Mouse (Mus musculus) lung, postnatal 36 days (tissue): Measurements from ENCODE around the gene Slamf9.

ENCODE experiments used
- DNase-seq: peaks from one replicate; pipeline ENCODE4 v3.0.0; 2022; ENCODE audit warnings: mixed read lengths

Gene Slamf9

DNA sequence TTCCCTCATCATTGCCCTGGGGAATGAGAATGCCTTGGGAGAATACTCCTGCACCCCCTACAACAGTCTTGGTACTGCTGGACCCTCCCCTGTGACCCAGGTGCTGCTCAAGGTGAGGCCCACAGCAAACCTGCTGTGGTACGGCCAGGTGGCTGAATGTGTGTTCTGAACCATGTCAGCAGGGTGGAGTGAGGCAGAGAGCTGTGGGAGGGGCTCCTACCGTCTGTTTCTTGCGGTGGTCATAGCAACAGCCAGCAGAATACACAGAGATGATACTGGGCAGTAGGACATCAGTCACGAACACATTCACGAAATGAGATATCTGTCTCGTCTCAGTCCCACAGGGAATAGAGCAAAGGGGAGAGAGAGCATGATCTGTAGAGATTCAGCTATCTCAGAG, 18.4 kb downstream of the Slamf9 start:
- no peak for DNase-seq

DNA sequence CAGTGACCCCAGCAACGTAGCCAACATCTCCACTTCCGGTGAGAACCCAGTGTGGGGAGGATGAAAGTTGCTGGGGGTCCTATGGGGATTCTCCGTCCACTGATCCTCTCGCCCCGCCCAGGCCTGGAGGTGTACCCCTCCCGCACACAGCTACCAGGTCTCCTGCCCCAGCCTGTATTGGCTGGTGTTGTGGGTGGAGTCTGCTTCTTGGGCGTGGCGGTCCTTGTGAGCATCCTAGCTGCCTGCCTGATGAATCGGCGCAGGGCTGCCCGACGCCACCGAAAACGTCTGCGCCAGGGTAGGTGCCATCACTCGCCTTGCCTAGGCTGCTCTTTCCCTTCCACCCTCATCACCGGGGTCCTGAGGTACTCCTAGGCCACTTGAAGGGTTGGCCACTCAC, 20.9 kb downstream of the Slamf9 start:
- DNase-seq, result no peak

DNA sequence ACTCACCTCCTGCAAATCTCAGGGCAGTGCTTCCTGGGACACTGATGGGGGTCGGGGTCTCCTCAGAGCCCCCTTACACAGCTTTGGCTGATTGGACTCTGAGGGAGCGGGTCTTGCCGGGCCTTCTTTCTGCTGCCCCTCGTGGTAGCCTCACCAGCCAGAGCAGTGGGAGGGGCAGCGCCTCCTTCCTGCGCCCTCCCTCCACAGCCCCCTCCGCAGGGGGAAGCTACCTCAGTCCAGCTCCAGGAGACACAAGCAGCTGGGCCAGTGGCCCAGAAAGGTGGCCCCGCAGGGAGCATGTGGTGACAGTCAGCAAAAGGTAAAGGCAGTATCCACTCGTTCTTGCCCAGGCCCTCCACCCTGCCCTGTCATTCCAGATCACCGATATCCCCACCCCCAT, 22.3 kb downstream of the Slamf9 start:
- DNase-seq, result no peak

DNA sequence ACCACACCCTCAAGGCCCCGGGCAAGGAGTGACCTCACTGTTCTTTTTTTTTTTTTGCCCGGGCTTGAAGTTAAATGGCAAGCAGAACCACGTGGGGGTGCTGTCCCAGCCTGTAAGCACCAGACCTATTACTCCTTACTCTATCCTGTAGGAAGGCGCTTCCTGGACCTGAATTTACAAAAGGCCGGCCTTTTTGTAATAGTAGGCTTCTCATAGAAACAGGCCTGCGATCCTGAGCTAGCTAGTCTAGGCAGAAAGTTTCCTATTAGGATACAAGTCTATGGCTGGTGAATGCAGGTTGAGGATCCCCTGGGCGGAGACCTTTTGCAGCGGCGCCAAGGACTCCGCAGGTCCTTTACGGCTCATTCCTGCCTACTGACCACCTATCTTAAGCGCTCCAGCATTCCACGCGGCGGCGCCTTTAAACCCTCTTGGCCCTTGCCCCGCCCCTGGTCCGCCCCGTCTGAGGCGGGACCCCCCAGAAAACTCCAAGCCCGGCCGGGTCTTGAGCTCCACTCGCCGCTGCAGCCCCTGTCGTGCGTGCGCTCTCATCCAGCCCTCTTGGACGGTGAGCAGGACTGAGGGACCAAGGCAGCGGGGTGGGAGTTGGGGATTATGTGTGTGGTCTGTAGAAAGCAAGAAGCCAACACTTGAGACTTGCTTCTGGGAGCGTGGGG, 24.7 kb downstream of the Slamf9 start, which contains the start of gene Tagln2:
Gene Tagln2 (plus strand): TSS at position 283 of the 677 bp plus-strand sequence.
- peak; percentile 96 for DNase-seq

DNA sequence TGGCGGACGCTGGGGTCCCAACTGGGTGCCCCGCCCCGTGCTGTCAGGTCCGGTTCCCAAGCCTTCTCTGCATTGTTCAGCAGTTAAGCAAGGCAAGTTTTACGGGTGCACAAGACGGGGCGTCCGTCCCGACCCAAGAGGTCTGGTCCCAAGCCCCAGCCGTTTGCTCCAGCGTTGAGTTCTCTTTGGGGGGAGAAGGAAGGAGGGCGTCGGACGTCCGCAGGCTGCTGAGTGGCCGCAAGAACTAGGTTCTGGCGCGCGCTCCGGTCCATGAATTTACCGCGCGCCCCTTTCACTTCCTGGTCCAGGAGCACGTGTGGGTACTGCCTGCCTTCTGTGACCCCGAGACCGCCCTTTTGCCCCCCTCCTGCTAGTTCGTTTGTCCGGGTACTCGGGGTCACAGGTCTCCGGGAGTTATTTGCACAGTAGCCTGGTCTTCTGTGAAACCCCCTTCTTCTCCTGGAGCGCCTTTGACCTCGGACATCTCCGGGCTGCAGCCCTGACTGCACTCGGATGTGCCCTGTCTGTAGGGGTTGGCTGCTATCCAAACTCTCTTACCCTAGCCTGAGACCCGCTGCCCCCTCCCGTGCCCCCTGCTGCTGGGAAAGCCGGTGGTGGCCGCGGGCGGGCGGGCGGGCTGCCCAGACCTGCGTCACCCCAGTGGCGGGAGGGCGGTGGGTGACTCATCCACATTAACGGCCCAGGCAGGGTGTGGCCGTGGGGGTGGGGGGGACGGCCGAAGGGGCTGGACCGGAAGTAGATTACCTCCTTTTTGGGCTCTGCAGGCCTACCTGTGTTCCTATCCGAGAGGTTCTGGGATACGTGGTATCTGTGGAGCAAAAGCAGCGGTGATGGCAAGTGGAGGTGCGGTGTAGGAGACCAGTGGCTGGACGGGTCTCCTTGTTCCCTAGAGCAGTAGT, 25.6 kb downstream of the Slamf9 start:
- DNase-seq, result peak; percentile 88

DNA sequence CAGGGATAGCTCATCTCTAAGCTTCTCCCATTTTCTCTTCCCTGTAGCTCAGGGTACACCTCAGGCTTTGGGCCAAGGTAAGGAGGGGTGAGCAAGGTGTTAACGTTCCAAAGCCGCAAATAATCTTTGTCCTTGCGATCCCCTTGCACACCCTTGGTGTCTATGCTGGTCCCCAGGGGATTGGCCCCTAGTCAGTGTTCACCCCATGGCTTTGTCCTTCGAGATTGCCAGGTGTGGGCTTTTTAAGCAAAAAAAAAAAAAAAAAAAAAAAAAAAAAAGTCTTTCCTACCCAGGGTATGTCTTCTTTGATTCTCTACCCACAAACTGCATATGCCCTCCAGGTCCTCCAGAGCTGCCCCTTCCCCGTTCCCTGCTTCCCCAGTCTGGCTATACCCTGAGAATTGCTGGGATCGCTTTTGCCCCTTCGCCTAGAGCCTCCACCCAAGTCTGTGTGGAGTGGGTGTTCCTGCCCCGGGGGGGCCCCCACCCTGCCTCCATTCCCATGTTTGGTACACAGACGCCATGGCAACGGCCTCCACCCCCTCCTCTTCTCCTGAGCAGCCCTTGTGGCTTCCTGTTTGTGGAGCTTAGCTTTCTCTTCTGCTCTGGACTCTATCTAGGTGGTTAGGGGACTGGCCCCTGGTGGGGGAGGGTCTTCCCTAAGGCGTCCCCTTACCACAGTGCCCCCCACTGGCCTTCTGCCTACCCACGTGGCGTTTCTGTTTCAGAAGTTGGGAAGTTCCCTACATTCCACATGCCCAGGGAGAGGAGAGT, 26.4 kb downstream of the Slamf9 start:
- DNase-seq, result peak; percentile 96

DNA sequence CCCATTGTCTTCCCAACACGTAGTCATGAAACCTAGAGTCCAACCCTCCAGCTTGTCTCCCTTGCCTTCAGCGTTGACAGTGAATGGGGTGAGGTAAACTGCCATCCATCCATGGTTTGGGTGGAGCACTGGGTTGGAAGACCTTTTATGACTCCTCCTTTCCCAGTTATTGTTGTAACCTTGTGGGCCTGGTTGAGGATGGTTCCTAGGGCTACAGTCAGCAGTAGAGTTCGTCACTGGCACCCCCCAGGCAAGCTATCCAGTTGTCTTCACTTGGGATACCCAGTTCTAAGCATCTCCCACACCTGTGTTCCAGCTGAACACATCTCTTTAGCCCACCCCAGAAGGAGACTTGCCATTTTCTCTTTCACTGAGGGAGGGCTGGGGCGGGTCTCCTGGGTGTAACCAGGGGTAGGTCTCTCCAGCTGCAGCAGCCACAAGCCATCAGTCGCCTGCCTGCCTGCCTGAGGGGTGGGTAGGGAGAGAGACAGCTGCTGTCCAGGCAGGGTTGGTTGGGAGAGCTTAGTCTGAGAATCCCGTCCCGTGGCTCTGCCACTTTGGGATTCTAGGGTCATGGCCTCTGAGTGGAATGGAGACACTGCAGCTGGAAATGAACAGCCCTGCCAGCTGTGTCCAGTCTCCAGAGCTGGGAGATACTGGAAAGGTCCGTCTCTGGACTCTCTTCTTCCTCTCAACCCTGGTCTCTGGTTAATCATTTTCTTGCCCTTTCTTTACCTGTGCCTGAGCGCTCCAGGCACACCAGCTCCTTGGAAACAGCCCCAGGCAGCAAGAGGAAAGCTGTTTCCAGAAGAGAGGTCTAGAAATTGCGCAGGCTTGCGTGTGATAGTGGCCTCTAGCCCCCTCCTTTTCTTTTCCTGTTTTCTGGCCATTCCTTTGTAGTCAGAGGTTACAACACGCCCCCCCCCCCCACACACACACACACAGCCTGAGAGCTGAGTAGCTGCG, 27.3 kb downstream of the Slamf9 start:
- DNase-seq, result peak; percentile 76

DNA sequence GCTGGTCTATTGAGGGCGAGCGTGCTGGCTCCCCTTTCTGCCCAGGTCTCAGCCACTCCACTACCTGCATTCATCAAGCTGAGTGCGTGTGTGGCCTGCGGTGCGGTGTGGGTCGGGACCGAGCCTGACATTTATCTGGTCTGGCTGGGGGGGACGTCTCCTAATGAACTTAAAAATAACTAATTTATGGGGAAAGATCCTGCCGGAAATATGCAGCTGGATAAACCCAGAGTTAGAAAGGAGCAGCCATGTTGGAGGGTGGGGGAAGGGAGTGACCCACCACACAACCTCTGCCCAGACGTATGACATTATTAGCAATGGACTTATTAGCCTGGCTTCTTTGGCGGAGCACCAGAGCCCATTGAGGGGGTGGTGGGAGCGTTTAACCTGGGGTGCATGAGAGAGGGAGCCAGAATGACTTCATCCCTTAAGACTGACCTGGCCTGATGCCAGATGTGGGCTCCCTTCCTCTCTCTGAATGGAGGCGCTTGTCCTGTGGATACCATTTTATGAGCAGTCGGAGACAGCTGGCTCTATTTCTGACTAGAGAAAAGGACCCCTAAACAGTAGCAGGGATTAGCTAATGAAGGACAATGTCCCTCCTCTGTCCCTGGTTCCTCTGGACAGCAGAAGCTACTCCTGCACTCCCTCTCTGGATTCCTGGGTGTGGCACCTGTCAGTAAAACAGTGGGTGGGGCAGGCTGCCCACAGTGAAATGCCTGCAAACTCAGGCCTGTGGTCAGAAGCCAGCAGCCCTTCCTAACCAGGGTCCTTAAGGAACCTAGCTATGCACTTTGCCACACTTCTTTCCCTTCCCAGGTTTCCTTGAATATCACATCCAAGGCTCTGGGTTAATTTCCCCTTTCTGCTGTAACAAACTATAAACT, 28.2 kb downstream of the Slamf9 start:
- DNase-seq, result peak; percentile 79

DNA sequence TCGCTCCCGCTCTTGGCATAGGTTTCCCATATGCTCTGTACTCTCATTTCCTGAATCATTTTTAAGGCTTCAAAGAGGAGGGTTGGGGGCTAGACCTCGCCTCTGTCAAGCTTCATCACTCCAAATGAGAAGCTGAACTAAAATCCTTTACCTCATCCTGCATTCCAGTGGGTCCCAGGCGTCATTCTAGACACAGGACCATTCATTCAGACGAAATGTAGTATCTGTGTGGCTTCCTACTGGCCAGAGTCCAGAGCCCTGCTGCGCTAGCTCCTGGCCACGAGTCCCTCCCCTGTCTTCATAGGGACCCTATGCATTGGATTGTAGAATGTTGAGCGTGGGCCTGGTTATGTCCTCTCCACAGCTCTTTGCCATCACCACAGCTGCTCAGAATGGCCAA, 29.6 kb downstream of the Slamf9 start:
- DNase-seq, result no peak

DNA sequence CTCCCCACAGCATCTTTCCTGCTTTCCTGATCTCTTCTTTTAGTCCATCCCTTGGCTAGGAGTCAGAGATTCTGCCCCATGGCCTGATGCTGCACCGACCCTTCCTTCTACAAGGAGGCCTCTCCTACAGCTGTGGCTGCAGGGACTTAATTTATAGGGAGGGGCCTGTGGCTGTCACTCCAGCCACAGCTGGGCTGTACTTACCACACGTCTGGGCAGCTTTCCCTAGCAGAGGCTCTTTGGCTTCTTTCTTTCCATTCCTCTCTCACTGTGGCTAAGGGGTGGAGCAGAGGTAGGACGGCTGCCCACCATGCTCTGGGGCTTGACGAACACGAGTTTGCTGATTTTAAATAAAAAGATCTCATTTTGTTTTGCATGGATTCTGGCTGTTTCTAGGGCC, 31.8 kb downstream of the Slamf9 start:
- no peak for DNase-seq

DNA sequence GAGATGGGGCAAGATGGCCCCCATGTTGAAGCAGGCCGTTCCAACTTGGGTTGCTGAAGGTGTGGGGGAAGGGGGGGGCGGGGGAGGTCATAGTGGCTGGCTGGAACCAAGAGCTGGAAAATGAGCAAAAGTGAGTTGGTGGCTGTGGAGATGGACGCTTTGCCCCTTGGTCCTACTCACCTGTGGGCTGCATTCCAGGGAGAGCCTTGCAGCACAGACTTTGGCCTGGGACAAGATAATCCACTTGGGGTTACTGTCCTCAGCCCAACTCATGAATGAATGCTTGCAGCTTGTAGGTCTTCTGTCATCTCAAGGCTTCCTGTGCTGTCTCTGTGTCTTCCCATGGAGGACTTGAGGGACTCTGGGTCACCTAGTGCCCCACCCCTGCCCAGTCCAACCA, 32.5 kb downstream of the Slamf9 start:
- no peak for DNase-seq

DNA sequence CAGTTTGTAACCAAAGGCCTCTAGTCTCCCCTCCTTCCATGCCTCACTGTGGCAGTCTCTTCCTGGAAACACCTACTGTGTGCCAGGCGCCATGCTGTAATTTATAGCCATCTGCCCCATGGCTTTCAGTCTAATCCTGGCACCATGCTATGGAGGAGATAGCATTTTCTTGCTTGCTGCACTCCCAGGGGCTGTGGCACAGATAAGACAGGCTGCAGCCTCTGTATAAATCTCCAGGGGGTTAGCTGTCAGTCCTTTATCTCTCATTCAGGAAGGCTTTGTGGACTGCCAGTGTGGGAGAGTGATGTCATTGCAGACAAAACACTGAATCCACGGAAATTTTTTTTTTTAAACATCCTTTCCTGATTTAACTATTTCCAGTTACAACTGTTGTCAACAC, 33.0 kb downstream of the Slamf9 start:
- DNase-seq, result no peak

DNA sequence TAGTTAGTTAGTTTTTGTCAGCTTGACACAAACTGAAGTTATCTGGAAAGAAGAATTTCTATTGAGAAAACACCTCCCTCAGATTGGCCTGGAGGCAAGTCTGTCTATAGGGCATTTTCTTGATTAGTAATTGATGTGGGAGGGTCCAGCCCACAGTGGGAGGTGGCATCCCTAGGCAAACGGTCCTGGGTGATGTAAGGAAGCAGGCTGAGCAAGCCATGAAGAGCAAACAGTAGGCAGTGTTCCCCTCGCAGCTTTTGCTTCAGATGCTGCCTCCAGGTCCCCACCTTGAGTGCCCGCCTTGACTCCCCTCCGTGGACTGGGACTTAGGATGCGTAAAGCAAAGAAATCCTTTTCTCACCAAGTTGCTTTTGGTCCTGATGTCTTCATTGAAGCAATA, 34.1 kb downstream of the Slamf9 start:
- DNase-seq, result no peak

DNA sequence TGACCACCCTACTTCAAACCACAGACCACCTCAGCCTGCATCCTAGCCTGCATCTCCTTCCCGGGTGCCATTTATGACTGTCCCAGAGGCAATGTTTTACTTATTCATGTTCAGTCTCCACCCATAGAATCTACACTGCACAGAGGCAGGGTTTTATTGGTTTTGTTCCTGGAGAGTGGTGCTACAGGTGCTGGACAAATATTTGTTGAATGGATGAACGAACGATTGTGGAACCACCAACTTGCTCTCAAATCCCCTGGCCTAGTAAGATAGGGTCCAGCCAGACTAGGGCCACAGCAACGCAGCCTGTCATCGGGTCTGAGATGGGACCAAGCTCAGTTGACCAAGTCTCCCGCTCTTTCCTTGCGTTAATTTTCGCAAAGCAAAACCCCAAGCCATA, 34.8 kb downstream of the Slamf9 start:
- no peak for DNase-seq

DNA sequence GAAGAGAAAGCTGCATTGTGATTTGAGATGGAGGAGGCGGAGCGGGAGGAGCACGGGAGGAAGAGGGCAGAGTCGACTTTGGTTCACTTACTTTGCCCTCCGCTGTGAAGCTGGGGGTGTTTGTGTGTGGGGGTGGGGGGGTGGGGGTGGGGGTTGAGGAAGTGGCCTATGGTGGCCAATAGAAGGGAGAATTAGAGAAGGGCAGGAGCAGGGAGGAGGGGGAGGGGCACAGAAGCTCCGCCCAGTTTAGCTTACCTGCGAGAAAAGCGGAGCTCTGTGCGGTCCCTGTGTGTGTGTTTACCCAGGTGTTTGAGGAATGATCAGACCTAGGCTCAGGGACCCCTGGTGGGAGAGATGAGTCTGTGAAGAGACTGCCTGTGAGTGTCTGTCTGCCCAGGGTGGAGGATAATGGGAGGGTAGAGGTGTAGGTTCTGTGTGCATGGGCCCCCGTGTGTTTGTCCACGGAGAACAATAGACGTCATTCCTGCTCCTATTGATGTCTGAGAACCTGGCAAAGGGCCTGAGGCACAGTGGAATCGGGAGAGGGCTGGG, 35.3 kb downstream of the Slamf9 start:
- peak; percentile 79 for DNase-seq

DNA sequence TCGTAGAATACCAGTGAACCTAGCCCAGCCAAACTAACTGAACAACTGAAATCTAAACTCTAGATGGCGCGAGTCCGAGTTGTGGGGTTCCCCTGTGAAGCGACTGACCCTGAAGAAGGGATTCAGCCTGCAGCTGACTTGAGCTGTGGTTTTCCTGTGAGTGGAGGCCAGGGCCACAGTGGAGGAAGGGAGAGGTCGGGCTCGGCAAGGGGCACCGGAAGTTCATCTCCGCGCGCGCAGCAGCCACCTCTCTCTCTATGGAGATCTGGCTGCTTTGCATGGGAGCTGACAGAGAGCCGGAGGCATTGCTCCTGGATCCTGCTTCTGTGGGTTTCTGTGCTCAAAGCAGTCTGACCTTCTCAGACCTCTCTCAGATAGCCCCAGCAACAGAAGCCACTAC, 37.8 kb downstream of the Slamf9 start:
- DNase-seq, result peak; percentile 87

DNA sequence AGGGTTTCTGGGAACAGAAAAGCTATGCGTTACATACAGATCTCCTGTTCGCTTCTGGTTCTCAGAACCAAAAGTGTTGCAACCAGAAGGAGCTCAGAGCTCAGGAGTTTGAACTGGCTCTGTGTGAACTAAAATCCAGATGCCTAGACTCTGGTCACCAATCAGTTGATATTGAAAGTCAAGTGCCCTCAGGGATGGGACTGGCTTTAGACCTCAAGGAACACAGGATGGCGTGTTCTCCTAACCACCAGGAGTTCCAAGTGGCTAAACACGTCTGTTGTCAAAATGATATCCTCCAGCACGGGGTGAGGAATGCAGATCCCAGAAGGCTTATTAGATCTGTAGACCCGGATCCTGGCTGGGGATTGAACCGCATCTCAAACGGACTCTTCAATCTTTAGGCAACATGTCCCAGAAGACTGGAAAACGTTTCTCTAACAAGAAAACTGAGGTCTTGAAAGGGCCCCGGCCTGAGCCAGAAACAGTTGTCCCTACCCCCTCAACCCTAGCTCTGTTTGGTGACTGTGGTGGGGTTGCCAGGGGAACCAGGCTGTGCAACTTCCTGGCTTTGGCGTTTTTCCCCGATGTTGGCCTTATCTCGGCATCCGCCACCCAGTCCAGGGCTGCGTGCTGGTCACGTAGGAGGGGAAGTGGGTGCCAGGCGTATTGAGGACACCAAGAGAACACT, 38.5 kb downstream of the Slamf9 start:
- DNase-seq, result peak; percentile 93

DNA sequence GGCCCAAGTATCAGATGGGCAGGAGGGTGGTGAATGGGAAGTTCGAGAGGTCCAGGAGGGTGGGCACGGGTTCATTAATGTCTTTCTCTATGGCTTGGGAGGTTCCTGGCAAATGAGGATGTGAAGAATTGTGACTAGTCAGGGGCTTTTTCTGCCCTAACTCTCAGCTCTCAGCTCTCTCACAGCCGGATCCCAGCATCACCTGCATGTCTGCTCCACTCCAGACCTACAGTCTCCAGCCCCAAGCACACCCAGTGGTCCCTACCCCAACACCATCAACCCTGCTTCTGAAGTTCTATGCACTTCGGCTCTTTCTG, 39.0 kb downstream of the Slamf9 start:
- DNase-seq, result no peak

DNA sequence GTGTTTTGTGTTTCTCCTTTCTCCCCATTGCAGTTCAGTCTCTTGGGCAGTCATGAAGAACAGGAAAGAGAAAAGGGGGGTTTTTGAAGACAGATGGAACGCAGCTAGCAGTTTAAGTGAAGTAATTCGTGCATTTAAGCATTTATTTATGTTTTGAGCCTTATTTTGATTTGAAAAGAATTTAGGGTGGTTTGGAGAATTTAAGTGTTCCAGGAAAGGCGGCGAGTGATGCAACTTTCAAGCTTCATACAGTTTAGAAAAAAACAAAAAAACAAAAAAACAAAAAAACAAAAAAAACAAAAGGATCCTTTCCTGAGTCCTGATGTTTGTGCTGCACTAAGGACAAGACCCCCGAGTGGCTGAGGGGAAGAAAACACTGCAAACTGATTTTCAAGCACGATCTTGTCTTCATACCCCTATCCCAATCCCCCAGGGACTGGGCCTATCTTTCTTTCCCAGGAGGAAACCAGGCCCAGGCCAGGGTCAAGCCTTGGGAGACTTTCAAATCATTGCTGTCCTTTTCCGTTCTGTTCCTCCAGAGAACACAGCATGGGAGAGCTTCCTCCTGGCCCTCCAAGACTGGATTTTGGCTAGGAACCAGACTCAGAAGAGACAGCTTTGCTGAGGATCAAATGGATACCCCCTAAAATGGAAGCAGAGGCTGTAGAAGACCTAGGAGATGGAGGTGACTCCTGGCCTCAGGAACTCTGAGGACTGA, 39.6 kb downstream of the Slamf9 start:
- DNase-seq, result no peak

DNA sequence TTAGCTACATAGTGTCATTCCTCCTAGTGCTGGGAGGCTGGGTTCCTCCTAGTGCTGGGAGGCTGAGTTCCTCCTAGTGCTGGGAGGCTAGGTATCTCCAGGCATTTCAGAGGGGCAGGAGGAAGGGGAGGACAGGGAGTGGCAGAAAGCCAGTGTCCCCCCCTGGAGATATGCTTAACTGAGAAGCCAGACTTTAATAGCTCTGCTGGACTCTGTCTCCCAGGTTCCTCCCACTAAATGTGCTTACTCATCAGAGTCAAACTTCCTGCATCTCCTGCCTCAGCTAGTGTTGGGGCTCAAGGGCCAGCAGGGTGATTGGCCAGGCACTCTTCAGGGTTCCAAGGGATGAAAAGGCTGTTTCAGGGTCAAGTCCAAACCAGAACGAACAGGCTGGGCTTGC, 40.2 kb downstream of the Slamf9 start:
- DNase-seq, result no peak
